Comparison of ENCODE assay signal across 8 mouse cellular contexts in genomic region chr1:167000529-167001173, GRCm38 (mm10). TPM values are rescaled to one million over a fixed set of nuclear protein-coding genes. Genes with fewer than 3 reads are reported as not detected.
A peak's percentile ranks its signal among the peaks of the same experiment; 100 is the strongest.
DNase-seq lines count a peak whose midpoint lies in the region; ATAC-seq and TF ChIP-seq lines count a peak whose summit lies in the region.

No protein-coding gene starts in this region.

- peak overlapping the region; percentile 81 for H3K27ac ChIP-seq in embryonic facial prominence, embryonic 12.5 days
- H3K27ac ChIP-seq in kidney, embryonic 14.5 days (ENCODE audit: low read depth, low read length), result no peak overlapping the region
- H3K27ac ChIP-seq in liver, adult 2 months (replicated peaks; ENCODE audit: insufficient read depth, low read depth, low read length), result no peak overlapping the region

- peak overlapping the region; percentile 94 for H3K4me2 ChIP-seq in embryonic facial prominence, embryonic 12.5 days (replicated peaks)
- peak overlapping the region; percentile 98 for H3K4me2 ChIP-seq in kidney, embryonic 14.5 days (replicated peaks; ENCODE audit: low read depth, low read length)
- peak overlapping the region; percentile 74 for H3K4me2 ChIP-seq in myocyte (ENCODE audit: low read depth)

- H3K9me3 ChIP-seq in erythroblast, embryonic 14.5 days (ENCODE audit: control insufficient read depth, low read length), result no peaks in the 10 kb centered on the region
- no peaks in the 10 kb centered on the region for H3K9me3 ChIP-seq in embryonic facial prominence, embryonic 12.5 days
- H3K9me3 ChIP-seq in kidney, embryonic 14.5 days (ENCODE audit: control insufficient read depth, low read length), result no peaks in the 10 kb centered on the region

- WGBS in embryonic facial prominence, embryonic 12.5 days, result under 1% methylated on average over 35 of the region's 76 CpGs
- 1% methylated on average over 24 of the region's 76 CpGs for WGBS in kidney, embryonic 14.5 days
- 2% methylated on average over 38 of the region's 76 CpGs for WGBS in liver, adult 2 months

- H3ac ChIP-seq in myocyte (ENCODE audit: control insufficient read depth, insufficient read length), result peak overlapping the region; percentile 13

- no peaks in the 10 kb centered on the region for H3K79me2 ChIP-seq in liver, adult 2 months (ENCODE audit: control insufficient read depth, insufficient read depth, low read length)
- H3K79me2 ChIP-seq in myocyte (ENCODE audit: control insufficient read depth, insufficient read depth), result no peaks in the 10 kb centered on the region

- H3K27me3 ChIP-seq in erythroblast, embryonic 14.5 days (ENCODE audit: control insufficient read depth), result peaks cover 50% of the 10 kb centered on the region
- H3K27me3 ChIP-seq in embryonic facial prominence, embryonic 12.5 days, result peaks cover 26% of the 10 kb centered on the region
- H3K27me3 ChIP-seq in kidney, embryonic 14.5 days (ENCODE audit: control insufficient read depth, insufficient read depth, low read length), result peaks cover 17% of the 10 kb centered on the region
- peaks cover 11% of the 10 kb centered on the region for H3K27me3 ChIP-seq in liver, adult 2 months (ENCODE audit: control insufficient read depth, insufficient read depth, low read length)
- H3K27me3 ChIP-seq in myocyte (ENCODE audit: control insufficient read depth, insufficient read depth, insufficient read length), result peaks cover 7% of the 10 kb centered on the region
- H3K27me3 ChIP-seq in splenic B cell, adult 2 months (ENCODE audit: control insufficient read depth, insufficient read depth, low read length, poor library complexity, severe bottlenecking), result no peaks in the 10 kb centered on the region

- peak; percentile 74 to 76 for DNase-seq in heart, adult 9 months (ENCODE audit: low spot score in 2 of 2)
- no peak for DNase-seq in liver, adult 2 months (ENCODE audit: extremely low read depth, low read depth, low spot score)
- DNase-seq in splenic B cell, adult 2 months (ENCODE audit: low read depth, low spot score), result peak; percentile 69

- no peak for TF ChIP-seq CTCF in liver, adult 2 months (IDR thresholded peaks at IDR 0.05; ENCODE audit: low read depth, low read length)

- H3K9ac ChIP-seq in embryonic facial prominence, embryonic 12.5 days, result peak overlapping the region; percentile 79
- H3K9ac ChIP-seq in kidney, embryonic 14.5 days (ENCODE audit: low read depth, low read length), result peak overlapping the region; percentile 75
- H3K9ac ChIP-seq in liver, adult 2 months (ENCODE audit: low read depth, low read length), result peak overlapping the region; percentile 71

- no peak for ATAC-seq in erythroblast, adult 5-6 weeks (replicated peaks; ENCODE audit: low FRiP score, poor library complexity, severe bottlenecking)
- peak; percentile 79 for ATAC-seq in embryonic facial prominence, embryonic 12.5 days (ENCODE audit: insufficient number of reproducible peaks, insufficient read depth, low FRiP score, low TSS enrichment)
- peak; percentile 83 for ATAC-seq in kidney, embryonic 14.5 days (ENCODE audit: low FRiP score, low TSS enrichment)

- H3K36me3 ChIP-seq in erythroblast, embryonic 14.5 days (ENCODE audit: control insufficient read depth), result no peaks in the 10 kb centered on the region
- no peaks in the 10 kb centered on the region for H3K36me3 ChIP-seq in embryonic facial prominence, embryonic 12.5 days
- H3K36me3 ChIP-seq in kidney, embryonic 14.5 days (ENCODE audit: control insufficient read depth, insufficient read depth, low read length), result no peaks in the 10 kb centered on the region
- H3K36me3 ChIP-seq in liver, adult 2 months (ENCODE audit: control insufficient read depth, insufficient read depth, low read length), result no peaks in the 10 kb centered on the region
- no peaks in the 10 kb centered on the region for H3K36me3 ChIP-seq in myocyte (ENCODE audit: control insufficient read depth, insufficient read depth)
- H3K36me3 ChIP-seq in splenic B cell, adult 2 months (ENCODE audit: control insufficient read depth, insufficient read depth, low read length, poor library complexity, severe bottlenecking), result no peaks in the 10 kb centered on the region

- H3K4me1 ChIP-seq in erythroblast, embryonic 14.5 days (ENCODE audit: control insufficient read depth), result peaks cover 2% of the 10 kb centered on the region; the same call in 1 of the 2 replicates
- peaks cover 13% of the 10 kb centered on the region; the same call in 1 of the 2 replicates for H3K4me1 ChIP-seq in embryonic facial prominence, embryonic 12.5 days
- H3K4me1 ChIP-seq in kidney, embryonic 14.5 days (ENCODE audit: control insufficient read depth, insufficient read depth, low read length), result 0 out of 2 replicates have a peak, but pooled peaks cover 3% of the 10 kb centered on the region
- no peaks in the 10 kb centered on the region; the same call in 1 of the 2 replicates for H3K4me1 ChIP-seq in liver, adult 2 months (ENCODE audit: control insufficient read depth, insufficient read depth, low read length)

- peak overlapping the region; percentile 50 for H3K4me3 ChIP-seq in erythroblast, embryonic 14.5 days (replicated peaks)
- peak overlapping the region; percentile 94 for H3K4me3 ChIP-seq in embryonic facial prominence, embryonic 12.5 days
- peak overlapping the region; percentile 80 for H3K4me3 ChIP-seq in kidney, embryonic 14.5 days (ENCODE audit: low read length)
- H3K4me3 ChIP-seq in liver, adult 2 months (ENCODE audit: insufficient read depth, low read depth, low read length), result peak overlapping the region; percentile 64
- peak overlapping the region; percentile 22 for H3K4me3 ChIP-seq in myocyte

- TF ChIP-seq POLR2A in liver, adult 2 months (IDR thresholded peaks at IDR 0.05; ENCODE audit: extremely low read depth, insufficient read depth, low read length), result no peak
- TF ChIP-seq POLR2A in myocyte (IDR thresholded peaks at IDR 0.05; ENCODE audit: insufficient read length, low read depth), result no peak

TF ChIP-seq in myocyte, 11 proteins besides CTCF, POLR2A, EP300 and RAD21:
- TF ChIP-seq TCF12 (IDR thresholded peaks at IDR 0.05; ENCODE audit: insufficient read depth, poor library complexity, severe bottlenecking), result no peak
- no peak for TF ChIP-seq USF1 (IDR thresholded peaks at IDR 0.05; ENCODE audit: low read depth)
- TF ChIP-seq MAX (IDR thresholded peaks at IDR 0.05; ENCODE audit: low read depth), result no peak
- TF ChIP-seq MYOG (IDR thresholded peaks at IDR 0.05; ENCODE audit: control insufficient read depth in 1 of 3, insufficient read depth in 1 of 3, insufficient read length in 2 of 3, low read depth in 2 of 3), result no peak
- TF ChIP-seq REST (IDR thresholded peaks at IDR 0.05; ENCODE audit: insufficient read depth, insufficient read length), result no peak
- TF ChIP-seq SRF (IDR thresholded peaks at IDR 0.05; ENCODE audit: control insufficient read depth, insufficient read length, low read depth), result no peak
- no peak for TF ChIP-seq E2F4 (IDR thresholded peaks at IDR 0.05; ENCODE audit: insufficient read depth)
- no peak for TF ChIP-seq CEBPB (IDR thresholded peaks at IDR 0.05; ENCODE audit: insufficient read depth, poor library complexity, severe bottlenecking)
- no peak for TF ChIP-seq POLR2AphosphoS2 (IDR thresholded peaks at IDR 0.05; ENCODE audit: insufficient read length, low read depth)
- no peak for TF ChIP-seq MYOD1 (IDR thresholded peaks at IDR 0.05; ENCODE audit: control insufficient read depth in 1 of 3, insufficient read length in 2 of 3, low read depth in 2 of 3)
- no peak for TF ChIP-seq TCF3 (IDR thresholded peaks at IDR 0.05; ENCODE audit: insufficient read length, low read depth)

RNA-seq across cellular contexts. Expression of gene Fam78b, which starts 0.6 kb away (rescaled TPM):
- not detected in 2 replicates for polyA plus RNA-seq in erythroblast, embryonic 14.5 days (2012)
- 0.63 TPM in 1 of 2 replicates, not detected in the other for total RNA-seq in erythroblast, adult 5-6 weeks (2015; ENCODE audit: low replicate concordance)
- 0.42 TPM in 1 of 2 replicates, not detected in the other for total RNA-seq in erythroblast, adult 5-6 weeks (2017; ENCODE audit: low replicate concordance)
- 1.5 and 2.8 TPM in 2 replicates for polyA plus RNA-seq in embryonic facial prominence, embryonic 12.5 days (2016; fragmentation: Nextera tagmentation; extraction: Ambion mirVana)
- polyA plus RNA-seq in kidney, embryonic 14.5 days (2014; fragmentation: Nextera tagmentation; extraction: Ambion mirVana), result 0.74 and 1.2 TPM in 2 replicates
- 0.09 and 0.13 TPM in 2 replicates for total RNA-seq in liver, adult 2 months (2014; rRNA removed)
- polyA plus RNA-seq in liver, adult 2 months (2012; rRNA removed), result 0.16 TPM in 1 of 2 replicates, not detected in the other
- polyA plus RNA-seq in myocyte (2012; fragmentation: generic; extraction: Trizol), result 0.92 TPM

Comparison
In these comparisons a context has a peak if more than half of its experiments do, and no peak if none do; other contexts are left out.
1. H3K4me3 ChIP-seq: peak in every context shown above with its lines; median percentile 94 in embryonic facial prominence, embryonic 12.5 days; 80 in kidney, embryonic 14.5 days; 64 in liver, adult 2 months; 50 in erythroblast, embryonic 14.5 days; 22 in myocyte.